Mouse (Mus musculus) central nervous system, embryonic 18 days (tissue): ENCODE data around the gene Emb. TPM values are rescaled to one million over a fixed set of nuclear protein-coding genes. Genes with fewer than 3 reads are reported as not detected.

Experiments used
- polyA plus RNA-seq: library from polyadenylated mRNA; depleted of rRNA; stranded (reverse); fragments of >200 nt; gene quantifications from 2 replicates; pipeline ENCODE4 v1.2.3, GENCODE M21; 2012; rRNA removed

Emb gene
- 6.4 and 10.5 TPM in 2 replicates for polyA plus RNA-seq

DNA sequence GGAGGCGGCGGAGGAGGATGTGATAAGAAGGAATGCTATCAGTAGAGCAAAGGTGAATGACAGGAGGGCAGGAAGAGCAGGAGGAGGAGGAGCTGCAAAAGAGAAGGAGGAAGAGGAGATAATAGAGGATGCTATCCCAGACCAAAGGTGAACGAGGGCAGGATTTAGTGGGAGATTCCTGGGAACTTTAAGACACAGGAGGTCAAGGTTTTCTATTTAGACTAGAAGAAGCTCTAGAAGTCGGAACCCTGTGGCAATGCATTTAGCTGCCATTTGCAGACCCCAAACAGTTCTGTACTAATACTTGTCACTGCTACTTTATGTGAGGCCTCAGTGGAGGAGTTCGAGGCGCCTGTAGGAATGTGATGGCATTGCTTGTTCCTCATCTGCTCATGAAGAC, at the start of gene Emb:
Emb (plus strand) TSS at position 301 of the 400 bp plus-strand sequence.

GRCm38 (mm10) chr13:117220501-117221321, 12.4 kb downstream of the Emb start, which contains the start of gene Gm17509:
Gene Gm17509, minus strand, starts transcription at chr13:117221075.

Other genes with a start within 250 kb of the Emb start
- gene Parp8, start 183.0 kb upstream of the Emb start, polyA plus RNA-seq: 62.1 and 67.5 TPM in 2 replicates
- gene Gm17509, start 12.5 kb downstream of the Emb start, polyA plus RNA-seq: 0.67 and 0.93 TPM in 2 replicates